Mouse (Mus musculus): ENCODE results near the gene Eml1. TPM values are rescaled to one million over a fixed set of nuclear protein-coding genes. Genes with fewer than 3 reads are reported as not detected.

Gene Eml1
- polyA plus RNA-seq, 1 experiment from 2014 or later: 58.4 TPM

DNA sequence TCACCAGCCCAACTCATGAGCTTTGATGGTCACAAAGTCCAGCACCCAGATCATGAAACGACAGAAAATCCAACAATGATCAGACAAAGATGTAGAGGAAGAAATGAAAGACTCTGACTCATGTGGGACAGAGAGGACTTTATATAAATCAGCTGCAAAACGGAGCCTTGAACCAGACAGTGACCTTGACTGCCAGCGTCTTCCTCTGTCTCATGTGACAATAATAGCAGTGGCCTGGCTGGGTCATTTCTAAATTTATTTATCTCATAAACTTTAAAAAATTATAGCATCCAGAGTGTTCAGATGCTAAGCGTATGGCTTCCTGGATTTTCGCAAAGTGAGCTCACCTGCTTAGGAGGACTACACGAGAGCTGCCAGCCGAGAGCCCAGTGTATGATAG is 27.9 kb downstream of the Eml1 start:
- H3K9ac ChIP-seq: no peak overlapping the region
- H3K36me3 ChIP-seq: no peaks in the 10 kb centered on the region
- no peak for ATAC-seq (ENCODE audit: insufficient number of reproducible peaks, insufficient read depth, low FRiP score, low TSS enrichment)
- no peak overlapping the region for H3K4me3 ChIP-seq
- H3K4me1 ChIP-seq: 0 out of 2 replicates have a peak, but pooled peaks cover 6% of the 10 kb centered on the region
- no peak overlapping the region for H3K27ac ChIP-seq
- WGBS: 82% methylated on average over 7 of the region's 7 CpGs
- no peaks in the 10 kb centered on the region for H3K27me3 ChIP-seq
- H3K9me3 ChIP-seq: no peaks in the 10 kb centered on the region
- no peak overlapping the region for H3K4me2 ChIP-seq (replicated peaks)

DNA sequence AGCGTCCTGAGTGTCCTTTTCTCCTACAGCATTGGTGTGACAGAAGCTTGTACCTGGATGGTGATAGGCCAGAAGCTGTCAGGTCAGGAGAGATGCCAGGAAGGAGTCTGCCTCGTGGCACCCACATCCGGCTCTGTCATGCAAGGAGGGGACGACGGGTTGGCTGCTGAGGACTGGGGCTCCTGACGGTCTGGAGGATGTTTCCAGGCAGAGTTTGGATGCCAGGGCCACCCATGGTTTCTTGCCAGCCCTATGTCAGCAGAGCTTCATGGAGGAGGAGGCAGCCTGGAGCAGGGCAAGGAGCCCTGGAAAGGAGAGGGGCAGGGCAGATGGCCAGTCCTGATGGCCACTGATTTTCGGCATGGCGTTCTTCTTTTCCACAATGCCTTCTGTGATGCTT is 28.4 kb downstream of the Eml1 start:
- ATAC-seq (ENCODE audit: insufficient number of reproducible peaks, insufficient read depth, low FRiP score, low TSS enrichment): no peak
- no peaks in the 10 kb centered on the region for H3K9me3 ChIP-seq
- no peaks in the 10 kb centered on the region for H3K27me3 ChIP-seq
- H3K36me3 ChIP-seq: no peaks in the 10 kb centered on the region
- H3K4me2 ChIP-seq (replicated peaks): no peak overlapping the region
- H3K4me1 ChIP-seq: 0 out of 2 replicates have a peak, but pooled peaks cover 6% of the 10 kb centered on the region
- no peak overlapping the region for H3K27ac ChIP-seq
- H3K9ac ChIP-seq: no peak overlapping the region
- H3K4me3 ChIP-seq: no peak overlapping the region
- 86% methylated on average over 8 of the region's 8 CpGs for WGBS

DNA sequence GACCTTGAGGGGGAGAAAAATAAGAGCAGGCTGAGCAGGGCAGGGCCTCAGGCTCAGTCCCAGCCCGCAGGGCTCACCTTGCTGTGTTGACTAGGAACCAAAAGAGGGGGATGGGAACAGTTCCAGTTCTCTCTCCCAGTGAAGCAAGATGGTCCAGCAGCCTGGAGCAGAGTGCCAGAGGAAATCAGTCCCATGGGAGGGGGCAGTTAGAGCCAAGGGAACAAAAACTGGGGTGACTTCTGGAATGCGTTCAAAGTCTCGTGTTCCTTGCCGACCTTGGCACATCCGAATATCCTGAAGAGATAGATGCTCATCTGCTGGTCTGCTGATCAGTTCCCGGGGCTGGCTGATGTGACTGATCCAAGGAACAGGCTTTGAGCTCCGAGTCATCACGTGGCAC is 30.2 kb downstream of the Eml1 start:
- ATAC-seq (ENCODE audit: insufficient number of reproducible peaks, insufficient read depth, low FRiP score, low TSS enrichment): no peak
- H3K4me1 ChIP-seq: peaks cover 5% of the 10 kb centered on the region; the same call in 1 of the 2 replicates
- H3K9me3 ChIP-seq: no peaks in the 10 kb centered on the region
- no peak overlapping the region for H3K4me2 ChIP-seq (replicated peaks)
- H3K27ac ChIP-seq: no peak overlapping the region
- no peaks in the 10 kb centered on the region for H3K27me3 ChIP-seq
- H3K4me3 ChIP-seq: no peak overlapping the region
- H3K36me3 ChIP-seq: no peaks in the 10 kb centered on the region
- no peak overlapping the region for H3K9ac ChIP-seq
- 77% methylated on average over 8 of the region's 8 CpGs for WGBS

DNA sequence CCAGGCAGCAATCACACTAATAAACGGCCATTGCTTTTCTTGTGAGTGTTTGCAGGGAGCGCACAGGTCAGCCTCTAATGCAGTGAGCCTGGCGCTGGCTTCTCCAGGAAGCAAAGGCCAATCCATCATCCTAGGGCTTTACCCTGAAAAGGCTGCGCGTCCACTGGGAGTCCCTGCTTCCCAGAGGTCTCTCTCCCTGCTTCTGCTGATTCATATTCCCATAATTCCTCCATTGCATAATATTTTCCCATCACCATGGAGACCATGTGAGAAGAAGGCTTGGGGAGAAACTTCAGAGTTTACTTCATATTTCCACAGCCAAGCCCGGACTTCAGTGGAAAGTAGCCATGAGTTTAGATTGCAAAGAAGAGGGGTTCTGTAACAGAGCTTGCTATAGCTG is 33.2 kb downstream of the Eml1 start:
- WGBS: 70% methylated on average over 6 of the region's 6 CpGs
- no peaks in the 10 kb centered on the region for H3K9me3 ChIP-seq
- no peak overlapping the region for H3K4me3 ChIP-seq
- no peak overlapping the region for H3K27ac ChIP-seq
- H3K9ac ChIP-seq: no peak overlapping the region
- no peaks in the 10 kb centered on the region for H3K27me3 ChIP-seq
- H3K4me1 ChIP-seq: peaks cover 11% of the 10 kb centered on the region
- no peak overlapping the region for H3K4me2 ChIP-seq (replicated peaks)
- no peaks in the 10 kb centered on the region for H3K36me3 ChIP-seq
- no peak for ATAC-seq (ENCODE audit: insufficient number of reproducible peaks, insufficient read depth, low FRiP score, low TSS enrichment)

DNA sequence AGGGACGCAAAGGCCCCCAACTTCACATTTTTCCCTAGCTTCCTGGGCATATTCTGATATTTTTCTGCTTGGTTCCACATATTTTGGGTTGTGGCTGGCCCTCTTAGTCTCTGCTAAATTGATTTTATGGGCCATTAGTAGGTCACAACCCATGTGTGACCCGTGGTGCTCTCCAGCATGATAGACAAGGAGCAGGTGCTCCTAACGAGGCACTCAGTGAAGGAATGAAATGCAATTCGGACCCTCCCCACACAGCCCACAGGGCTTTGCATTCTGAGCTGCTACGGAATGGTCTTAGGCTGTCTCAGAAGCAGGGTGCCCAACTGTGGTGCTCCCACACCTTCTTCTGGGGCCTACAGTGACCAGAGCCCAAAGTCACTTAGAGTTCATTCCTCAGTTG is 38.3 kb downstream of the Eml1 start:
- Histone ChIP-seq H3K36me3 (no peaks in the 10 kb centered on the region), H3K9me3 (no peaks in the 10 kb centered on the region), H3K4me3 (no peak overlapping the region), H3K27me3 (no peaks in the 10 kb centered on the region), H3K27ac (no peak overlapping the region), H3K4me2 (replicated peaks) (no peak overlapping the region), H3K4me1 (peaks cover 18% of the 10 kb centered on the region), H3K9ac (no peak overlapping the region)
- 51% methylated on average over 5 of the region's 5 CpGs for WGBS
- no peak for ATAC-seq (ENCODE audit: insufficient number of reproducible peaks, insufficient read depth, low FRiP score, low TSS enrichment)

DNA sequence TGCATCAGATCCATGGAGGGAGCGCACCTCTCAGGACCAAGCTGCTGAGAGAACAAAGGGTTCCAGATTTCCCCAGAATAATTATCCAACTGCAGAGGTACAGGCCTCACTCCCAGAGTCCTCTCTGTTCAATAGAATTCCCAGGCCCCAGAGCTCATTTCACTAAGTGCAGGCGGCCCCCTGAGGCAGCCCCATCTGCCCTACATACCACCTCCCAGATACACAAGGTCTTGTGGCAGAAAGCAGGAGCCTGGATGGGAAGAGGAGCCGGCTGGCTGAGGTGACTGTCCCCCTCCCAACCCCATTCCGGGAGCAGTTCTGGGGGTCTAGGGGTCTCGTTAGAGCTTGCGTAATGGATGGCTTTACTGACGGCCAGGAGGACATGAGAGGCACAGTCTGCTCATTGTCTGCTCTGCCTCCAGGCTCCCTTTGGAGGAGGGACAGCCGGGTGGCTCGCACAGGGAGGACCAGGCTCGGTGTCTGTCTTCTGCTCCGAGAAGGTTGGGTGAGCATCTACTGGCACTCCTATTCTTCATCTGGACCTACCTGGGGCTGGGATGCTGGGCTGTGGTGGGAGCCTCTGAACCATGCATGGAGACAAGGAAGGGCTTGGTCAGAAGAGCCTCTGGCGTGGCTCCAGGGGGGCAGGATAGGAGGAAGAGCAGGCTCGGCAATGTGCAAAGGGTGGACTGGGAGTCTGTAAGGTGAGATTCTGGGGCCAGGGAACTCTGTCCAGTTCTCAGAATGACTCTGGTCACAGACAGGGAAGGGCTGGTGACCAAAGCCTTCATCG is 39.9 kb downstream of the Eml1 start:
- Histone ChIP-seq H3K27ac (no peak overlapping the region), H3K4me1 (peaks cover 18% of the 10 kb centered on the region), H3K9me3 (no peaks in the 10 kb centered on the region), H3K27me3 (no peaks in the 10 kb centered on the region), H3K4me2 (replicated peaks) (no peak overlapping the region), H3K9ac (no peak overlapping the region), H3K4me3 (no peak overlapping the region), H3K36me3 (no peaks in the 10 kb centered on the region)
- peak; percentile 24; the same call in 1 of the 2 replicates for ATAC-seq (ENCODE audit: insufficient number of reproducible peaks, insufficient read depth, low FRiP score, low TSS enrichment)
- 42% methylated on average over 14 of the region's 14 CpGs for WGBS

DNA sequence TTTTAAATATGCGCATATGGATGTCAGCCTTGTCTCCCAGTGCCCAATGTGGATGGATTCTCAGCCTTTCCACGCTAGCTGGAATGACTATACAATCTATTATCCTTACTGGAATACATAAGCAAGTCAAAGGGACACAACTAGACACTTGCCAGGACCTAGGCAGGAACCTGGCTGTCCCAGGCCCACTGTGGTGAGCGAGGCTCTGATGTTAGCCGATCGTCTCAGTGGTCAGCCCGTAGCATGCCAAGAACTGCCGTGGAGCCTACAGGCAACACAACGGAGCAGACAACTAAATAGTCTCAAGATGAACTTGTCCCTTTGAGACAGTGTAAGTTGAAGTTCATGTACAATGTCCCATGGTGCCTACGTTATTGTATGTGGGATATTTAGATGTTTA is 44.2 kb downstream of the Eml1 start:
- H3K27me3 ChIP-seq: no peaks in the 10 kb centered on the region
- peaks cover 16% of the 10 kb centered on the region for H3K4me1 ChIP-seq
- no peak overlapping the region for H3K4me3 ChIP-seq
- no peaks in the 10 kb centered on the region for H3K9me3 ChIP-seq
- H3K4me2 ChIP-seq (replicated peaks): no peak overlapping the region
- H3K36me3 ChIP-seq: no peaks in the 10 kb centered on the region
- WGBS: 94% methylated on average over 9 of the region's 9 CpGs
- no peak for ATAC-seq (ENCODE audit: insufficient number of reproducible peaks, insufficient read depth, low FRiP score, low TSS enrichment)
- no peak overlapping the region for H3K9ac ChIP-seq
- no peak overlapping the region for H3K27ac ChIP-seq

DNA sequence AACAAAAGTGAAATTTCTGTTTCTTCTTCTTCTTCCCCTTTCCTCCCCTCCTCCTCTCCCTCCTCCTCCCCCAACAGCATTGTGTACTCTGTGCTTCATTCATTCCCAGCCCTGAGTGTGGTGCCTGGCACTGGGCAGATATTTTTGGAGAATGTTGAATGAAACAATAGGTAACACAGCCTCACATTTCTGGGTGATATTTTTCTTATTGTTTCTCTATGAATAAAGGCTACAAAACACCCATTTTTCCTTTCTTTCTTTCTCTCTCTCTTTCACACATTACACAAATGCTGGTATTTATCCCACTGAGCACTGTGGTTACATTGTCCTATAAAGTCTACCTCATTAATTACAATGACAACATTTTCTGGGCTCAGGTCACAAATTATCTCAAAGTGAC is 48.8 kb downstream of the Eml1 start:
- Histone ChIP-seq H3K27me3 (no peaks in the 10 kb centered on the region), H3K27ac (no peak overlapping the region), H3K4me3 (no peak overlapping the region), H3K9me3 (no peaks in the 10 kb centered on the region), H3K36me3 (no peaks in the 10 kb centered on the region), H3K9ac (no peak overlapping the region), H3K4me2 (replicated peaks) (no peak overlapping the region), H3K4me1 (peaks cover 15% of the 10 kb centered on the region)
- no peak for ATAC-seq (ENCODE audit: insufficient number of reproducible peaks, insufficient read depth, low FRiP score, low TSS enrichment)

DNA sequence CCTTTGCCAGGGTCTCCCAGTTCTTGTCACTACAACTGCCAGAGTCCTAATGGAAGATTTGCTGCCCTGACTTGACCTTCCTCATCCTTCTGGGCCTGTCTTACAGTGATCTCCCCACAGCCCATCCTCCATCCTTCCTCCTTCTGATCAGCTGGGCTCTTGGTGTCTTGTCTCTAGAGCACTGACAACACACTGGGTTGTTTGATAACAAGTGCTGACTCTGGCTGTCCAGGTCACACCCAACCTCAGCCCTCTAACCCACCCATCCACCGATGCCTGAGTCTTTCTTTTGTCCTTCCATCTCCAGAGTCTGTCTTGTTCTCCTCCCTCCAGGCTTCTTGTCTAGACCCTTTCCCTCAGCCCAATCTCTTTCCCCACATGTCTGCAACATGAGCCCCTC is 50.7 kb downstream of the Eml1 start:
- Histone ChIP-seq H3K36me3 (no peaks in the 10 kb centered on the region), H3K4me2 (replicated peaks) (no peak overlapping the region), H3K27me3 (no peaks in the 10 kb centered on the region), H3K9ac (no peak overlapping the region), H3K4me1 (peaks cover 22% of the 10 kb centered on the region), H3K9me3 (no peaks in the 10 kb centered on the region), H3K27ac (no peak overlapping the region), H3K4me3 (no peak overlapping the region)
- ATAC-seq (ENCODE audit: insufficient number of reproducible peaks, insufficient read depth, low FRiP score, low TSS enrichment): no peak
- 76% methylated on average over 1 of the region's 1 CpGs for WGBS

DNA sequence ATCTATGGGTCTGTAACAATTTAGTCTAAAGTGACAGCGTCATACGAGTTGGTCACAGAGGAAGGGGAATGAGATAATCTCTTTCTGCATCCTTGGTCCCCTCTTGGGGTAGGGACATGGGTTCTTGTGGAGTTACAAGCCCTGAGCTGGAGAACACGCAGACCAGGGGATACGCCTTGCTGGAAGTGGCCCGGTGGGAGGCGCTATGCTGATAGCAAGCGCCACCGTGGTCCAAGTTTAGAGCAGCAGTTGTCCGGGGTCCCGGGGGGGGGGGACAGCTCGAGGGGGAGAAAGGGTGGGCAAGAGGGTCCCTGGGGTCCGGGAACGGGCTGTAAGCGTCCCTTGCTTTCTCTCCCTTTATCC is 51.7 kb downstream of the Eml1 start:
- peak; percentile 9; the same call in 1 of the 2 replicates for ATAC-seq (ENCODE audit: insufficient number of reproducible peaks, insufficient read depth, low FRiP score, low TSS enrichment)
- peak overlapping the region; percentile 75 for H3K4me2 ChIP-seq (replicated peaks)
- 1% methylated on average over 14 of the region's 14 CpGs for WGBS
- no peaks in the 10 kb centered on the region for H3K27me3 ChIP-seq
- H3K4me1 ChIP-seq: peaks cover 22% of the 10 kb centered on the region
- H3K9ac ChIP-seq: peak overlapping the region; percentile 89
- H3K9me3 ChIP-seq: no peaks in the 10 kb centered on the region
- no peaks in the 10 kb centered on the region for H3K36me3 ChIP-seq
- peak overlapping the region; percentile 86; the same call in 1 of the 2 replicates for H3K27ac ChIP-seq
- peak overlapping the region; percentile 83 for H3K4me3 ChIP-seq

DNA sequence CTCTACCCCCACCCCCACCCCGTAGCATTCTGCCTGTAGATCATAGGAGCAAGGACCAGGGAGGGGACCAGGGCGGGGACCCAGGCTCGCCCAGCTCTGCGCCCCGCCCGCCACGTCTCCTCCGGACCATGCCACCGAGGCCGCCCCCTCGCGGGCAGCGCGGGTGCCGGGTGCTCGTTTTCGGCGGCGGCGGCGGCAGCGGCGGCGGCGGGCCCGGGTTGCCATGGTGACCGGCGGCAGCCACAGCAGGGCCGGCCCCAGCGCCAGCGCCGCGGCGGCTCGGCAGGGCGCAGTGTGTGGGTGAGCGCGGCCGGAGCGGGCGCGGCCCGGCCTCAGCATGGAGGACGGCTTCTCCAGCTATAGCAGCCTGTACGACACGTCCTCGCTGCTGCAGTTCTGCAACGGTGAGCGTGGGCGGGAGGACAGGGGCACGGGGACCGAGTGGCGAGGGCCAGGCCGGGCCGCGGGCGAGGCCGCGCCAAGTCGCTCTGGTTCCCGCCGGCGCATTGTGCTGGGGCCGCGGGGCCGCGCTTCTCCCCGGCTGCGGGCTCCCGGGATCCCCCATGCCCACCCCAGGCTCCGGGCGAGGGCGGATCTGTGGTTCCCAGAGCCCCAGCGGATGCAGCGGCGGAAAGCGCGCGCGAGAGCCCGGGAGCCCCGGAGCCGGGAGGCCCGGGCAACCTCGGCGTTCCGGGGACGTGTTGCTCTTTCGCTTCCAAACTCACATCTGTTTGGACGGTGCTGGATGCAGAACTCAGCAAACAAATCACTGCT is 52.3 kb downstream of the Eml1 start:
- Histone ChIP-seq H3K9me3 (no peaks in the 10 kb centered on the region), H3K36me3 (no peaks in the 10 kb centered on the region)
- WGBS: under 1% methylated on average over 86 of the region's 90 CpGs

DNA sequence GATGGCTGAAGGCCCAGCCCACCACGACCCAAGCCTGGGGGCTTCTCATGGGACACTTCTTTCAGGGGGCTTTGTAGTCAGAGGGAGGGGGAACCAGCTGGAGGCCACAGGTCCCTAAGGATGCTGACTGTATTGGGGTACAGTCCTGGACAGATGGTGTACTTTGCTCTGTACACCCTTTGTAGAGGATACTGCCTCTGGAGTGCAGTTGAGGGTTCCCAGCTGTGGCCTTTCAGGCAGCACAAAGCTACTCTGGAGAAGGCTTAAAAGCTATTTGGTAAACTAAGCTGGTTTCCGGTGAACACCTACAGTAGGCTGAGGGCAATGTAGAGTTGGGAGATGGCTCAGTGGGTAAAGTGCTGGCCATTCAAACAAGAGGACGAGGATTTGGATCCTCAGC is 60.2 kb downstream of the Eml1 start:
- 0 out of 2 replicates have a peak, but pooled peaks have one; percentile 36 for ATAC-seq (ENCODE audit: insufficient number of reproducible peaks, insufficient read depth, low FRiP score, low TSS enrichment)
- no peak overlapping the region for H3K27ac ChIP-seq
- H3K27me3 ChIP-seq: no peaks in the 10 kb centered on the region
- 0 out of 2 replicates have a peak, but pooled peaks cover 12% of the 10 kb centered on the region for H3K4me1 ChIP-seq
- no peak overlapping the region for H3K4me3 ChIP-seq
- no peaks in the 10 kb centered on the region for H3K36me3 ChIP-seq
- WGBS: 74% methylated on average over 3 of the region's 3 CpGs
- no peak overlapping the region for H3K9ac ChIP-seq
- no peaks in the 10 kb centered on the region for H3K9me3 ChIP-seq
- no peak overlapping the region for H3K4me2 ChIP-seq (replicated peaks)

More for the DNA sequence above, 52.3 kb downstream of the Eml1 start:
- Histone ChIP-seq H3K27me3 (no peaks in the 10 kb centered on the region), H3K9ac (peak overlapping the region; percentile 89), H3K4me2 (replicated peaks) (peak overlapping the region; percentile 75), H3K4me3 (peak overlapping the region; percentile 83), H3K27ac (peak overlapping the region; percentile 86), H3K4me1 (peaks cover 22% of the 10 kb centered on the region)
- peak; percentile 90 for ATAC-seq (ENCODE audit: insufficient number of reproducible peaks, insufficient read depth, low FRiP score, low TSS enrichment)
